Mouse (Mus musculus): Measurements from ENCODE around the gene Sirt7. TPM values are rescaled to one million over a fixed set of nuclear protein-coding genes. Genes with fewer than 3 reads are reported as not detected.

The Sirt7 gene
- polyA plus RNA-seq, 1 experiment from 2014 or later: 54.8 TPM

- ATAC-seq (replicated peaks; ENCODE audit: low FRiP score): no peak; the same call in 1 of the 2 replicates
- H3K9ac ChIP-seq (ENCODE audit: low read depth, low read length): 0 out of 2 replicates have a peak overlapping the region, but pooled peaks have one; percentile 20
- no peak overlapping the region for H3K27ac ChIP-seq (ENCODE audit: low read depth, low read length)
These were observed 35.4 kb upstream of the Sirt7 start for GRCm38 (mm10) chr11:120660301-120661075.

GRCm38 (mm10) chr11:120659509-120660300, 34.7 kb upstream of the Sirt7 start:
- Histone ChIP-seq H3K9ac (ENCODE audit: low read depth, low read length) (no peak overlapping the region), H3K27me3 (replicated peaks; ENCODE audit: control insufficient read depth, insufficient read depth, low read length) (peaks cover 84% of the 10 kb centered on the region), H3K36me3 (ENCODE audit: control insufficient read depth, insufficient read depth, low read length) (no peaks in the 10 kb centered on the region), H3K4me3 (ENCODE audit: low read depth, low read length) (peak overlapping the region; percentile 50), H3K27ac (ENCODE audit: low read depth, low read length) (no peak overlapping the region), H3K4me1 (replicated peaks; ENCODE audit: control insufficient read depth, insufficient read depth, low read length) (peaks cover 19% of the 10 kb centered on the region), H3K4me2 (peak overlapping the region; percentile 70), H3K9me3 (ENCODE audit: control insufficient read depth, low read length) (no peaks in the 10 kb centered on the region)
- ATAC-seq (replicated peaks; ENCODE audit: low FRiP score): no peak
- whole genome bisulfite sequencing: 6% methylated on average over 50 of the region's 50 CpGs
- DNase-seq (ENCODE audit: low spot score): peak; percentile 48

More at GRCm38 (mm10) chr11:120660301-120661075, 35.4 kb upstream of the Sirt7 start:
- peak; percentile 51 for DNase-seq (ENCODE audit: low spot score)
- WGBS: 1% methylated on average over 91 of the region's 95 CpGs
- Histone ChIP-seq H3K4me3 (ENCODE audit: low read depth, low read length) (peak overlapping the region; percentile 50), H3K36me3 (ENCODE audit: control insufficient read depth, insufficient read depth, low read length) (no peaks in the 10 kb centered on the region), H3K4me1 (replicated peaks; ENCODE audit: control insufficient read depth, insufficient read depth, low read length) (peaks cover 19% of the 10 kb centered on the region), H3K4me2 (peak overlapping the region; percentile 70), H3K9me3 (ENCODE audit: control insufficient read depth, low read length) (no peaks in the 10 kb centered on the region), H3K27me3 (replicated peaks; ENCODE audit: control insufficient read depth, insufficient read depth, low read length) (peaks cover 92% of the 10 kb centered on the region)

GRCm38 (mm10) chr11:120658876-120659410, 33.9 kb upstream of the Sirt7 start:
- DNase-seq (ENCODE audit: low spot score): peak; percentile 71
- ATAC-seq (replicated peaks; ENCODE audit: low FRiP score): peak; percentile 41; the same call in 1 of the 2 replicates

GRCm38 (mm10) chr11:120657301-120657700, 32.3 kb upstream of the Sirt7 start:
- 81% methylated on average over 4 of the region's 4 CpGs for WGBS
- H3K9me3 ChIP-seq (ENCODE audit: control insufficient read depth, low read length): no peaks in the 10 kb centered on the region
- H3K4me1 ChIP-seq (replicated peaks; ENCODE audit: control insufficient read depth, insufficient read depth, low read length): peaks cover 19% of the 10 kb centered on the region
- H3K4me2 ChIP-seq: no peak overlapping the region
- no peak overlapping the region for H3K4me3 ChIP-seq (ENCODE audit: low read depth, low read length)
- H3K27me3 ChIP-seq (replicated peaks; ENCODE audit: control insufficient read depth, insufficient read depth, low read length): peaks cover 64% of the 10 kb centered on the region
- H3K9ac ChIP-seq (ENCODE audit: low read depth, low read length): no peak overlapping the region
- H3K27ac ChIP-seq (ENCODE audit: low read depth, low read length): no peak overlapping the region
- H3K36me3 ChIP-seq (ENCODE audit: control insufficient read depth, insufficient read depth, low read length): no peaks in the 10 kb centered on the region
- ATAC-seq (replicated peaks; ENCODE audit: low FRiP score): no peak
- DNase-seq (ENCODE audit: low spot score): no peak

More at GRCm38 (mm10) chr11:120658876-120659410, 33.9 kb upstream of the Sirt7 start:
- no peak overlapping the region for H3K9ac ChIP-seq (ENCODE audit: low read depth, low read length)
- H3K4me3 ChIP-seq (ENCODE audit: low read depth, low read length): peak overlapping the region; percentile 10; the same call in 1 of the 2 replicates
- peaks cover 19% of the 10 kb centered on the region for H3K4me1 ChIP-seq (replicated peaks; ENCODE audit: control insufficient read depth, insufficient read depth, low read length)
- WGBS: 4% methylated on average over 24 of the region's 24 CpGs
- H3K27me3 ChIP-seq (replicated peaks; ENCODE audit: control insufficient read depth, insufficient read depth, low read length): peaks cover 80% of the 10 kb centered on the region
- no peaks in the 10 kb centered on the region for H3K9me3 ChIP-seq (ENCODE audit: control insufficient read depth, low read length)
- H3K27ac ChIP-seq (ENCODE audit: low read depth, low read length): no peak overlapping the region
- H3K36me3 ChIP-seq (ENCODE audit: control insufficient read depth, insufficient read depth, low read length): no peaks in the 10 kb centered on the region
- H3K4me2 ChIP-seq: peak overlapping the region; percentile 31; the same call in 1 of the 2 replicates

- Histone ChIP-seq H3K27me3 (replicated peaks; ENCODE audit: control insufficient read depth, insufficient read depth, low read length) (peaks cover 38% of the 10 kb centered on the region), H3K36me3 (ENCODE audit: control insufficient read depth, insufficient read depth, low read length) (no peaks in the 10 kb centered on the region), H3K4me1 (replicated peaks; ENCODE audit: control insufficient read depth, insufficient read depth, low read length) (peaks cover 3% of the 10 kb centered on the region; the same call in 1 of the 2 replicates), H3K27ac (ENCODE audit: low read depth, low read length) (no peak overlapping the region), H3K4me3 (ENCODE audit: low read depth, low read length) (no peak overlapping the region), H3K4me2 (no peak overlapping the region), H3K9me3 (ENCODE audit: control insufficient read depth, low read length) (no peaks in the 10 kb centered on the region), H3K9ac (ENCODE audit: low read depth, low read length) (no peak overlapping the region)
- WGBS: 59% methylated on average over 3 of the region's 3 CpGs
- DNase-seq (ENCODE audit: low spot score): no peak
- ATAC-seq (replicated peaks; ENCODE audit: low FRiP score): no peak
These were observed 29.7 kb upstream of the Sirt7 start for GRCm38 (mm10) chr11:120654741-120655140.

- Histone ChIP-seq H3K27me3 (replicated peaks; ENCODE audit: control insufficient read depth, insufficient read depth, low read length) (peaks cover 17% of the 10 kb centered on the region; the same call in 1 of the 2 replicates), H3K27ac (ENCODE audit: low read depth, low read length) (no peak overlapping the region), H3K4me2 (no peak overlapping the region), H3K9ac (ENCODE audit: low read depth, low read length) (no peak overlapping the region), H3K4me1 (replicated peaks; ENCODE audit: control insufficient read depth, insufficient read depth, low read length) (peaks cover 11% of the 10 kb centered on the region), H3K4me3 (ENCODE audit: low read depth, low read length) (no peak overlapping the region), H3K9me3 (ENCODE audit: control insufficient read depth, low read length) (no peaks in the 10 kb centered on the region), H3K36me3 (ENCODE audit: control insufficient read depth, insufficient read depth, low read length) (no peaks in the 10 kb centered on the region)
- 60% methylated on average over 3 of the region's 3 CpGs for WGBS
- ATAC-seq (replicated peaks; ENCODE audit: low FRiP score) (no peak), DNase-seq (ENCODE audit: low spot score) (no peak)
These were observed 26.8 kb upstream of the Sirt7 start for GRCm38 (mm10) chr11:120651872-120652271.

- peaks cover 9% of the 10 kb centered on the region; the same call in 1 of the 2 replicates for H3K27me3 ChIP-seq (replicated peaks; ENCODE audit: control insufficient read depth, insufficient read depth, low read length)
- H3K27ac ChIP-seq (ENCODE audit: low read depth, low read length): no peak within 1 kb of the TSS
- peak within 1 kb of the TSS; percentile 71 for H3K4me2 ChIP-seq
- DNase-seq (ENCODE audit: low spot score) (peak; percentile 65), ATAC-seq (replicated peaks; ENCODE audit: low FRiP score) (no peak)
- peaks cover 16% of the 10 kb centered on the region for H3K4me1 ChIP-seq (replicated peaks; ENCODE audit: control insufficient read depth, insufficient read depth, low read length)
- H3K4me3 ChIP-seq (ENCODE audit: low read depth, low read length): peak within 1 kb of the TSS; percentile 39
- WGBS: 9% methylated on average over 13 of the region's 13 CpGs
- no peaks in the 10 kb centered on the region for H3K36me3 ChIP-seq (ENCODE audit: control insufficient read depth, insufficient read depth, low read length)
- H3K9ac ChIP-seq (ENCODE audit: low read depth, low read length): peak within 1 kb of the TSS; percentile 56
- no peaks in the 10 kb centered on the region for H3K9me3 ChIP-seq (ENCODE audit: control insufficient read depth, low read length)
These were observed 23.0 kb upstream of the Sirt7 start, which contains the start of gene Myadml2 for GRCm38 (mm10) chr11:120648001-120648476. Gene Myadml2, minus strand, starts transcription at chr11:120648158.
